Mouse (Mus musculus): ENCODE data around the gene Slc22a4. TPM values are rescaled to one million over a fixed set of nuclear protein-coding genes. Genes with fewer than 3 reads are reported as not detected.
"Not testable (repeated sequence)": the region's sequence is repeated elsewhere in the genome, so short reads cannot be mapped to it uniquely, and the experiment has no call there.

Gene Slc22a4
- polyA plus RNA-seq, 1 experiment from 2014 or later, result 0.26 TPM

- WGBS, result 88% methylated on average over 5 of the region's 5 CpGs
- ATAC-seq (ENCODE audit: insufficient number of reproducible peaks, insufficient read depth, low FRiP score, low read depth), result no peak
- Histone ChIP-seq H3K9me3 (ENCODE audit: control insufficient read depth, low read length) (no peaks in the 10 kb centered on the region), H3K36me3 (ENCODE audit: control insufficient read depth, insufficient read depth, low read length) (no peaks in the 10 kb centered on the region), H3K27ac (replicated peaks in 1 of 2; ENCODE audit: control insufficient read depth in 1 of 2, insufficient read depth in 1 of 2, low read depth in 2 of 2, low read length in 2 of 2) (no peak overlapping the region), H3K4me3 (ENCODE audit: control insufficient read depth in 1 of 2, insufficient read depth in 1 of 2, low read depth in 1 of 2, low read length in 2 of 2) (no peak overlapping the region), H3K27me3 (ENCODE audit: control insufficient read depth, insufficient read depth, low read length) (no peaks in the 10 kb centered on the region), H3K4me2 (ENCODE audit: low read length) (no peak overlapping the region), H3K9ac (ENCODE audit: low read length) (no peak overlapping the region), H3K4me1 (ENCODE audit: control insufficient read depth in 2 of 2, insufficient read depth in 2 of 2, low read length in 2 of 2) (no peaks in the 10 kb centered on the region)
These were observed 14.9 kb downstream of the Slc22a4 start for GRCm38 (mm10) chr11:54012961-54013360.

- Histone ChIP-seq H3K36me3 (ENCODE audit: control insufficient read depth, insufficient read depth, low read length) (no peaks in the 10 kb centered on the region), H3K4me3 (ENCODE audit: control insufficient read depth in 1 of 2, insufficient read depth in 1 of 2, low read depth in 1 of 2, low read length in 2 of 2) (no peak overlapping the region), H3K4me1 (ENCODE audit: control insufficient read depth in 2 of 2, insufficient read depth in 2 of 2, low read length in 2 of 2) (no peaks in the 10 kb centered on the region), H3K4me2 (ENCODE audit: low read length) (no peak overlapping the region), H3K9ac (ENCODE audit: low read length) (no peak overlapping the region), H3K27me3 (ENCODE audit: control insufficient read depth, insufficient read depth, low read length) (no peaks in the 10 kb centered on the region), H3K9me3 (ENCODE audit: control insufficient read depth, low read length) (no peaks in the 10 kb centered on the region), H3K27ac (replicated peaks in 1 of 2; ENCODE audit: control insufficient read depth in 1 of 2, insufficient read depth in 1 of 2, low read depth in 2 of 2, low read length in 2 of 2) (no peak overlapping the region)
- ATAC-seq (ENCODE audit: insufficient number of reproducible peaks, insufficient read depth, low FRiP score, low read depth), result no peak
- WGBS, result 82% methylated on average over 2 of the region's 2 CpGs
These were observed 16.6 kb downstream of the Slc22a4 start for GRCm38 (mm10) chr11:54011255-54011654.

GRCm38 (mm10) chr11:54008416-54008920 is 19.4 kb downstream of the Slc22a4 start:
- Histone ChIP-seq H3K27ac (replicated peaks in 1 of 2; ENCODE audit: control insufficient read depth in 1 of 2, insufficient read depth in 1 of 2, low read depth in 2 of 2, low read length in 2 of 2) (no peak overlapping the region), H3K4me3 (ENCODE audit: control insufficient read depth in 1 of 2, insufficient read depth in 1 of 2, low read depth in 1 of 2, low read length in 2 of 2) (no peak overlapping the region), H3K36me3 (ENCODE audit: control insufficient read depth, insufficient read depth, low read length) (no peaks in the 10 kb centered on the region), H3K9ac (ENCODE audit: low read length) (no peak overlapping the region), H3K9me3 (ENCODE audit: control insufficient read depth, low read length) (no peaks in the 10 kb centered on the region), H3K27me3 (ENCODE audit: control insufficient read depth, insufficient read depth, low read length) (no peaks in the 10 kb centered on the region), H3K4me2 (ENCODE audit: low read length) (no peak overlapping the region), H3K4me1 (ENCODE audit: control insufficient read depth in 2 of 2, insufficient read depth in 2 of 2, low read length in 2 of 2) (peaks cover 0 to 7% of the 10 kb centered on the region in 2 experiments; a peak in 1 of 4 replicates)
- no peak for ATAC-seq (ENCODE audit: insufficient number of reproducible peaks, insufficient read depth, low FRiP score, low read depth)
- WGBS, result 79% methylated on average over 10 of the region's 10 CpGs

GRCm38 (mm10) chr11:54007717-54008116 is 20.2 kb downstream of the Slc22a4 start:
- 86% methylated on average over 11 of the region's 11 CpGs for WGBS
- Histone ChIP-seq H3K36me3 (ENCODE audit: control insufficient read depth, insufficient read depth, low read length) (no peaks in the 10 kb centered on the region), H3K4me3 (ENCODE audit: control insufficient read depth in 1 of 2, insufficient read depth in 1 of 2, low read depth in 1 of 2, low read length in 2 of 2) (no peak overlapping the region), H3K4me2 (ENCODE audit: low read length) (no peak overlapping the region), H3K4me1 (ENCODE audit: control insufficient read depth in 2 of 2, insufficient read depth in 2 of 2, low read length in 2 of 2) (peaks cover 0 to 7% of the 10 kb centered on the region in 2 experiments; a peak in 1 of 4 replicates), H3K9ac (ENCODE audit: low read length) (no peak overlapping the region), H3K27me3 (ENCODE audit: control insufficient read depth, insufficient read depth, low read length) (no peaks in the 10 kb centered on the region), H3K9me3 (ENCODE audit: control insufficient read depth, low read length) (no peaks in the 10 kb centered on the region), H3K27ac (replicated peaks in 1 of 2; ENCODE audit: control insufficient read depth in 1 of 2, insufficient read depth in 1 of 2, low read depth in 2 of 2, low read length in 2 of 2) (no peak overlapping the region)
- ATAC-seq (ENCODE audit: insufficient number of reproducible peaks, insufficient read depth, low FRiP score, low read depth), result no peak

GRCm38 (mm10) chr11:54006901-54007300 is 21.0 kb downstream of the Slc22a4 start:
- Histone ChIP-seq H3K9ac (ENCODE audit: low read length) (no peak overlapping the region), H3K27me3 (ENCODE audit: control insufficient read depth, insufficient read depth, low read length) (no peaks in the 10 kb centered on the region), H3K27ac (replicated peaks in 1 of 2; ENCODE audit: control insufficient read depth in 1 of 2, insufficient read depth in 1 of 2, low read depth in 2 of 2, low read length in 2 of 2) (no peak overlapping the region), H3K4me1 (ENCODE audit: control insufficient read depth in 2 of 2, insufficient read depth in 2 of 2, low read length in 2 of 2) (peaks cover 0 to 7% of the 10 kb centered on the region in 2 experiments; a peak in 1 of 4 replicates), H3K4me3 (ENCODE audit: control insufficient read depth in 1 of 2, insufficient read depth in 1 of 2, low read depth in 1 of 2, low read length in 2 of 2) (no peak overlapping the region), H3K4me2 (ENCODE audit: low read length) (no peak overlapping the region), H3K36me3 (ENCODE audit: control insufficient read depth, insufficient read depth, low read length) (no peaks in the 10 kb centered on the region), H3K9me3 (ENCODE audit: control insufficient read depth, low read length) (no peaks in the 10 kb centered on the region)
- 74% methylated on average over 4 of the region's 4 CpGs for WGBS
- ATAC-seq (ENCODE audit: insufficient number of reproducible peaks, insufficient read depth, low FRiP score, low read depth), result no peak

- not testable (repeated sequence) for H3K4me2 ChIP-seq (ENCODE audit: low read length); H3K4me1 ChIP-seq (ENCODE audit: control insufficient read depth in 2 of 2, insufficient read depth in 2 of 2, low read length in 2 of 2); H3K9me3 ChIP-seq (ENCODE audit: control insufficient read depth, low read length); ATAC-seq (ENCODE audit: insufficient number of reproducible peaks, insufficient read depth, low FRiP score, low read depth); H3K27me3 ChIP-seq (ENCODE audit: control insufficient read depth, insufficient read depth, low read length); H3K36me3 ChIP-seq (ENCODE audit: control insufficient read depth, insufficient read depth, low read length); H3K9ac ChIP-seq (ENCODE audit: low read length); H3K27ac ChIP-seq (replicated peaks in 1 of 2; ENCODE audit: control insufficient read depth in 1 of 2, insufficient read depth in 1 of 2, low read depth in 2 of 2, low read length in 2 of 2); H3K4me3 ChIP-seq (ENCODE audit: control insufficient read depth in 1 of 2, insufficient read depth in 1 of 2, low read depth in 1 of 2, low read length in 2 of 2)
- 59% methylated on average over 5 of the region's 5 CpGs for WGBS
These were observed 21.5 kb downstream of the Slc22a4 start for GRCm38 (mm10) chr11:54006362-54006761.

- H3K27me3 ChIP-seq (ENCODE audit: control insufficient read depth, insufficient read depth, low read length), result no peaks in the 10 kb centered on the region
- H3K4me2 ChIP-seq (ENCODE audit: low read length), result no peak overlapping the region
- H3K4me3 ChIP-seq (ENCODE audit: control insufficient read depth in 1 of 2, insufficient read depth in 1 of 2, low read depth in 1 of 2, low read length in 2 of 2), result no peak overlapping the region
- H3K9ac ChIP-seq (ENCODE audit: low read length), result no peak overlapping the region
- H3K4me1 ChIP-seq (ENCODE audit: control insufficient read depth in 2 of 2, insufficient read depth in 2 of 2, low read length in 2 of 2), result peaks cover 0 to 7% of the 10 kb centered on the region in 2 experiments; a peak in 1 of 4 replicates
- no peaks in the 10 kb centered on the region for H3K36me3 ChIP-seq (ENCODE audit: control insufficient read depth, insufficient read depth, low read length)
- 73% methylated on average over 3 of the region's 3 CpGs for WGBS
- ATAC-seq (ENCODE audit: insufficient number of reproducible peaks, insufficient read depth, low FRiP score, low read depth), result no peak
- H3K27ac ChIP-seq (replicated peaks in 1 of 2; ENCODE audit: control insufficient read depth in 1 of 2, insufficient read depth in 1 of 2, low read depth in 2 of 2, low read length in 2 of 2), result no peak overlapping the region
- no peaks in the 10 kb centered on the region for H3K9me3 ChIP-seq (ENCODE audit: control insufficient read depth, low read length)
These were observed 23.2 kb downstream of the Slc22a4 start for GRCm38 (mm10) chr11:54004734-54005133.

- no peaks in the 10 kb centered on the region for H3K36me3 ChIP-seq (ENCODE audit: control insufficient read depth, insufficient read depth, low read length)
- H3K9me3 ChIP-seq (ENCODE audit: control insufficient read depth, low read length), result no peaks in the 10 kb centered on the region
- no peak overlapping the region for H3K4me2 ChIP-seq (ENCODE audit: low read length)
- no peak for ATAC-seq (ENCODE audit: insufficient number of reproducible peaks, insufficient read depth, low FRiP score, low read depth)
- H3K9ac ChIP-seq (ENCODE audit: low read length), result no peak overlapping the region
- H3K27me3 ChIP-seq (ENCODE audit: control insufficient read depth, insufficient read depth, low read length), result no peaks in the 10 kb centered on the region
- H3K4me1 ChIP-seq (ENCODE audit: control insufficient read depth in 2 of 2, insufficient read depth in 2 of 2, low read length in 2 of 2), result peaks cover 0 to 7% of the 10 kb centered on the region in 2 experiments; a peak in 1 of 4 replicates
- H3K27ac ChIP-seq (replicated peaks in 1 of 2; ENCODE audit: control insufficient read depth in 1 of 2, insufficient read depth in 1 of 2, low read depth in 2 of 2, low read length in 2 of 2), result no peak overlapping the region
- WGBS, result 69% methylated on average over 9 of the region's 9 CpGs
- no peak overlapping the region for H3K4me3 ChIP-seq (ENCODE audit: control insufficient read depth in 1 of 2, insufficient read depth in 1 of 2, low read depth in 1 of 2, low read length in 2 of 2)
These were observed 23.7 kb downstream of the Slc22a4 start for GRCm38 (mm10) chr11:54004221-54004620.
